Mouse (Mus musculus): ENCODE measurements around the gene Hoxa6.

Hoxa6 gene

DNA sequence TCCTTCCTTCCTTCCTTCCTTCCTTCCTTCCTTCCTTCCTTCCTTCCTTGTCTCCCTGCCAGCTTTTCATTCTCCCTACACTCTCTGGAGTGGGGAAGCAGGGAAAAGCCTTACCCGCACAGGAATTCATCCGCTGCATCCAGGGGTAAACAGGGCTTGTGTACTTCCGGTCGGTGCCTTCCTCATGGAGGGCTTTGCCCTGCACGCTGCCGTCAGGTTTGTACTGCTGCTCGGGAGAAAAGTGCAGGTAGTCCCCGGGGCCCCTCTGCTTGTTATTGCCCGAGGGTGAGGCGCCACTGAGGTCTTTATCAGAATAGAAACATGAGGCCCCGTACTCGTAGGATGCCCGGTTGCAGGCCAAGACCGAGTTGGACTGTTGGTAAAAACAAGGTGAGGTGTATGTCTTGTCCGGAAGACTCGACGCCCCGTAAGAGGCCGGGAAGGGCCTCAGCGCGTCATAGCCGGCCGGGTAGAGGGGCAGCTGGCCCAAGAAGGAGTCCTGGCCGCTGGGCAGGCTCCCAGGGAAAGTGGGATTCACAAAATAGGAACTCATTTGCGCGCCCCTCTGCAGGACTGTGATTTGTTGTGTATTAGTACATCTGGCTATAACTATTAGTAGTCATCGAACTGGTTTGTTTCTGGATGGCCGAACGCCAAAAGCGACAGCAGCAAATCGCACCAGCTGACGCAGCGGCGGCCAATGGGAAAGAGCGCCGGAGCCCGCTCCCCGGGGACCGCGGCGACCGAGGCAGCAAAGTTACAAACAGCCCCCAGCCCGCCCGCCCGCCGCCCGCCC, at the start of gene Hoxa6:
Gene Hoxa6, minus strand, starts transcription at position 651 of the 796 bp plus-strand sequence.
- DNase-seq (ENCODE audit: low spot score in 2 of 2) = no peak

DNA sequence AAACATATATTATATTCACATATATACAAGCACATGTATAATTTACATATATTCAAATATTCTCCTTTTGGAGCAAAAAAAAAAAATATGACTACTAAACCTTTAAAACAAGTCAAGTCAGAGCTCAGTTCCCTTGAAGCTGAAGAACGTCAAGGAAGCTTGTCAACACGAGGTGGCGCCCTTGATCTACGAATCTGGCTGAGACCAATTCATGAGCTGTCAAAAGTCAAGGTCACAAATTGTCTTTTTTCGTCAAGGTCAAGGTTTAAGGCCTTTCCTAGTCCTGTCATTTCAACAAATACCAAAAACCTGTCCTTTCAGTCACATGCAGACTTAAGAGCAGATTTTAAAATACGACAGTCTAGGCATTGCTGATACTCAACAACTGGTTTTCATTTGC, 48.4 kb upstream of the Hoxa6 start:
- peak; percentile 65 to 84 for DNase-seq (ENCODE audit: low spot score in 2 of 2)

DNA sequence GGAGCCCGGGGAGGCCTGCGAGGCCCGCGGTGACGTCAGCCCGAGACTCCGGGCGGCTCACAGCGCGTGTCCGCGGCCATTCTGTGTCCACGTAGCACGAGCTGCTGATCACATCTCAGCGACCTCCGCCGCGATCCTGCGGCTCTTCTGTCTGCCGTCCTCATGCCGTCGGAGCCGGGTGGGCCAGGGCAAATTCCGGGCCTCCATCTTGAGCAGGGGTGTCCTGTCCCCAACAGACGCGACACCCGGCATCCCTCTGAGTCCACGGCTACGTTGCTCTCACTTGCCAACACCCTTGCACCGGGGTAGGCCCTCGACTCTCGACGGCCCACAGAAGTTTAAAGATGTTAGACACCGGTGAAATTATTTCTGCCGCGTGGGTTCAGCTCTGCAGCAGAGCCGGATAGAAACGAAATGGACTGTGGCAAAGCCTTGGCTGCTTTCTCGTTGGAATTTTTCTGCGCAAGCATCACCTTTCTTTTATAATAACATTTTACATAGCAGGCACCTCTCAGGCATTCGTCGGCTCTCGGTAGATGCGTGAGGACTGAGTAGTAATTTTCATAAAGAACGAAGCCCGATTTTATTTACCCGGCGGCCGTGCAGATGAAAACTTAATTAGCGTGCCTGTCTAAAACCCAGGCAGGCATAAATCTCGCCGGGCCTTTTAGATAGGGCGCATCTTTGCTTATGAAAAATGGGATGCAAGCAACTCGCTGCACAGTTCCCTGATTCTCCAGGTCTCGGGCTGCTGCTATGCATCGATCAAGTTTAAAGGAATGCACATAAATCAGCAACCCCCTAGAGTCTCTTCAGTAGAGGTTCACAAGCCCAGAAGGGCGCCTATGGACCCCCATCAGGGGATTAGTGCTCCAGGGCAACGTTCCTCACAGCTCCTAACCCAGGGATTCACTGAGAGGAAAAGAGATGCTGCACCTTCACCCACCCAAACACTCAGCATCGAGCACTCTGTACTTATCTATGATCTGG, 45.3 kb upstream of the Hoxa6 start:
- DNase-seq (ENCODE audit: low spot score in 2 of 2) = no peak

- DNase-seq (ENCODE audit: low spot score in 2 of 2) = no peak
Observed at GRCm38 (mm10) chr6:52252775-52253376, 44.4 kb upstream of the Hoxa6 start.

DNA sequence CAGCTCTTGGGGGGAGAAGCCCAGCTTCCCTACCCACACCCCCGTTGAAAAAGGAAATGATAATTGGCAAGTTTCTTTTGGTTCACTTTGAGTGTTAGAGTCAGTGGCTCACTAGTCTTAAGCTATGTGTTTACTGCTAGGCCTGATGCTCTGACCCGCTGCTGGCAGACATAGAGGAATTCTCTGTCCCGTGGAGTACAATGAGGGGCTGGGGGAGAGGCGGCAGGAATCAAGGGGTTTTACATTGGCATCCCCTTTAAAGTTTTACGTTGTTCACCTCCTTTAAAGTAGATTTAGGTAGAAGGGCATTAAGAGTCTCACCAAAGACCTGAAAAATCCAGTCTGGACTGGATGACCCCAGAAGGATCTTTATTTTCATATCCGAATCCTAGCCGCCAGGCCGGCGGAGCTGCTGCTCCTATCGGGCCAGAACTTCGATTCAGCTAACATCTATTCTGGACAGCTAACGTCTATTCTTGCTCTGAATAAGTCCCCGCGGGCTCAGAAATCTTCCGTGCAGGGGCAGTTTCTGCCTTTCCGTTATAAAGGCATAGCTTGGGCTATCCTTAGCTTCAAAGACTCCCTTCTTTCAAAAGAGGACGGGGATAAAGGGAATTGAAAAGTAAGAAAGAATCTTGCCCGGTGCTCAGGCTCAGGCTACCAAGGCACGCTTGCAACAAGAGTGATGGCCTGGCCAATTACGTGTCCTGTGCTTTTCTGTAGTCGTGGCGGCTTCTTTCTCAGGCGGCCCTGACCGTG, 43.7 kb upstream of the Hoxa6 start:
- DNase-seq (ENCODE audit: low spot score in 2 of 2) = no peak

DNA sequence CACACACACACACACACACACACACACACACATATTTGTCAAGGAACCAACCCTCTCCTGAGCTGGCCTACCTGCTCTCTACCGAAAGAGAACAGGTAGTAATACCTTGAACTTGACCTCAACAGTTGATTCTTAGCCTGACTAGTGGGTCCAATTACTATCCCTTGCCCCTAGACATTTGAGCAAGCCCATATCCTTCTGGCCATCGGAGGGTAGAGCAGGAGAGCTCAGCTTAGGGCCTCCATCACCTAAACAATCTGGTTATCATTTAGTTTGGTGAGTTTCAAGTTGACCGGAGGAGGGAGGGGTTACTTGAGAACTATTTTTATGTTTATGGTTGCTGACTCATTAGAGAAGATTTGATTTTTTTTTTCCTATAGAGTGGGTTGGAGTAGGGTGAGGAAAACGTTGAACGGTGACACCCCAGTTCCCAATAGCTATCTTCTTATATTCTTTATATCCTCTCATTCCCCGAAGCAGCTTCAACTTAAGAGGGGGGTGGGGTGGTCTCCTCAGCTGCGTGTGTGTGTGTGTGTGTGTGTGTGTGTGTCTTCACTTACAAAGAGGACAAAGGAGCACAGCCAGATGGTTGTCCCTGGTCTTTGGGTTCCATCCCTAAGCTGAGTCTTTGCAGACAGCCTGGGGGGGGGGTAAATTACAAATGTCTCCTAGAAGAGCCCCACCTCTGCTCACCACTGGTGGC, 42.8 kb upstream of the Hoxa6 start:
- peak in 1 of 2 experiments; percentile 14 for DNase-seq (ENCODE audit: low spot score in 2 of 2)

DNA sequence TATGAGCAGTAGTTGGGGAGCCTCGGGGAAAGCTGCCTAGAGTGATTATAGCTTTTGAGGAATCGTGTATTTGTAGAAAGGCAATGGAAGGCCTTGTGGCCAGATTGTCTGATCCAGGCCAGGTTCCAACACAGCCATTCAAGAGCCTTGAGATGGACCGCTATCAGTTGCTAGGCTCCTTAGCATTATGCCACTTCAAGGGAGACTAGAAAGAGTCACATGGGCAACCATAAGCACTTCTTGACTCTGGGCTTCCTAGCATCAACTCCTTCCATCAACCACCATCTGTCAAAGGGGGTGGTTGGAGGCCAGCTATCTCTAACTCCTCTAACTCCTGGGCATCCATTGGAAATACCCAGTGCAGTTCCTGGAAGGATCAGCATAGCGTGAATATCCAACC, 41.3 kb upstream of the Hoxa6 start:
- peak in 1 of 2 experiments; percentile 6 for DNase-seq (ENCODE audit: low spot score in 2 of 2)

DNA sequence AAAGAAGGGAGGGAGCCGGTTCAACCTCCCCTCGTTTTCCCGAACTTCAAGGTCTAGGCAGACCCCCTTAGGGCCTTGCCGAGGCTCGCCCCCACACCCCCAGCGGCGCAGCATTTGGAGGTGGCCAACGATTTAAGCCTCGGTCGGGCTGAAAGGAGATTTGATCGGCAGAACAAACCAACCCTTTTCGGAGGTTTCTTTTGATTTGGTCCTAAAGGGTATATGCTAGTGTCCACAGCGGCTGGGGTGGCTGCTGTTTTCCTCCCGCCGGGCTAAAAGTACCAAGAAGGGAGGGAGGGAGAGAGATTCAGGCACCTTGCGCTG, 40.9 kb upstream of the Hoxa6 start:
- DNase-seq (ENCODE audit: low spot score in 2 of 2) = peak in 1 of 2 experiments; percentile 16

DNA sequence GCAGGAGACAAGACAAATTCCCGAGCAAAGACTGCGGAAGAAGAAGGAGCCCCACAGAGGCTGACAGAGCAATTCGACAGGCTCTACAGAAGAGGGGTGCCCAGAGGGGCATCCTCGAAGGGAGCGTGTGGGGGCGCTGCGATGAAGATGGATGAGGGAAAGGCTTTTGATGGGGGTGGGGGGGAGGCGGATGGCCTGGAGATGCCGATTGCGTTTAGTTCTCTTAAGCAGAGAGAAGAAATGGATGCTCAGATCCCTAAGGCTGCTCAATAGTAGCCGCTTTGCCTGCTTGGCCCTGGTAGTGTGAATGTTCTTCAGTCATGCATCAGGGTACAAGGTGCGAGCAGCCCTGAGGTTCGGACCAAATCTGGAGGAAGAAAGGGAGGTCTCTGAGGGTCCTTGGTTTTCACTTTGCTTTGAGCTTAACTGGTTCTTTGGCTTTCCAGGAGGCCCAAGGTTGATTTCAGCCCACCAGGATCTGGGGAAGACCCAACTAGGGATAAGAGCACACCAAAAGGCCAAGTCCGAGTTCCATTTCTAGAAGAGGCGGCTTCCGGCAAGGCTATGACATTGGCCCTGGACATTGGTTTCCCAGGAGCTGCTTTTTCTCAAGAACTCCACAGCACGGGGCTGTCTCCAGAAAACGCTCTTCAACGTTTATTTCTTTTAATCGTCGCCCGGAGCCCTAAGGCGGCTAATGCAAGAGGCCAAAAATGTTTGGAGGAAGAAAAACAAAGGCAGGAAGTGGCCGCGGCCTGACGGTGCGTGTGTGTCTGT, 40.3 kb upstream of the Hoxa6 start:
- peak in 1 of 2 experiments; percentile 16 for DNase-seq (ENCODE audit: low spot score in 2 of 2)

DNA sequence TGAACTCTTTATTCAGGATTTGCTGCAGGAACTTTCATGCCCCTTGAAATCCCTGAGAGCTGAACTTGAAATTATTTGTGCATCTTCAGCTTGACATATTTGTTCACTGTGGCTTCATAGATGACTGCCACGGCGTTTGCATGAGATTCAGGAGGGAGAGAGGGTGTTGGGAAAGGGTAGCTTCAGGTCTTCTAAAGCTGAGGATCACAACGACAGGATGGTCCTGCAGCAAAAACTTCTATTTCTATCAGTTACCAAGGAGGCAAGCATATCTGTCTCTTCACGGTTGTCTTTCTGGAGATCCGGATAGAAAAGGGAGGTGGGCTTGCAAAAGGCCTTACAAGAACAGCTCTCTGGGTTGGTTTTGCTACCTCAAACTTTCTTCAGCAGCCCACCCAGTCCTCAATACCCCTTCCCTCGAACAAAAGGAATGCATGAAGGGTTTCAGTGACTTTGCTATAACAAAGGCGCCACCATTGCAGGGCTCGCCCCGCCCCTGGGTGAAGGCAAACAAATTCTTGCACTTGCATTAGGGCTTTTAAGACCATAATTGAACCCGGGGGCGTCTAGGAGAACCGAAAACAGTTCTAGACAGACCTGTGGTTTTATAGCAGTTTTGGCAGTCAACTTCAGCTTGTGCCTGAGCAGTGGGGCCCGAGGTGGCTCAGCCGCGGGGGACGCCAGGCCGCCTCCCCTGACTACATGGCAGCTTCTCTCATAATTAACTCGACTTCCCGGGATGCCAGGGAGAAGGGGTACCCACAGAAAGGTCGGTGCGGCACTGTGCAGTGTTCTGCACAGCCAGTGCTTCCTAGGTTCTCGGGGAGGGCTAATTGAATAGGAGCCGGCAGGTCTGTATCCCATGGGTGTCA, 39.5 kb upstream of the Hoxa6 start:
- DNase-seq (ENCODE audit: low spot score in 2 of 2) = peak in 1 of 2 experiments; percentile 13

DNA sequence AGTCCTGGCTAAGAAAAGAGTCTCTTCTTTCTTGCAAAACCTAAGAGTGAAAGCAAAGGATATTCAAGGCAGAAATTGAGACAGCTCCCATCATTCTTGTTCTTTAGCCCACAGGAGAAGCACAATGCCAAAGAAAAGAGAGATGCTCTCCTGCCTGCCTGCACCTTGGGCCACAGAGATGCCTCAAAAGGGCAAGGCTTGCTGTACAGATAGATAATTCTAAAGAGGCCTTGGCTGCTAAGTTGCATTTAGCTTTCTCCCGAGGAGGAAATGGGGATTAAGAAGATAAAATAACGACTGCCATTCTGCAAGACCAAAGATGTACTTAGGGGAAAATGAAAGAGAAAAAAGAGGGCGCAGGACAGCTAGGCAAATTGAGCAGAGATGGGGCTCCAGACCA, 38.4 kb upstream of the Hoxa6 start:
- no peak for DNase-seq (ENCODE audit: low spot score in 2 of 2)

DNA sequence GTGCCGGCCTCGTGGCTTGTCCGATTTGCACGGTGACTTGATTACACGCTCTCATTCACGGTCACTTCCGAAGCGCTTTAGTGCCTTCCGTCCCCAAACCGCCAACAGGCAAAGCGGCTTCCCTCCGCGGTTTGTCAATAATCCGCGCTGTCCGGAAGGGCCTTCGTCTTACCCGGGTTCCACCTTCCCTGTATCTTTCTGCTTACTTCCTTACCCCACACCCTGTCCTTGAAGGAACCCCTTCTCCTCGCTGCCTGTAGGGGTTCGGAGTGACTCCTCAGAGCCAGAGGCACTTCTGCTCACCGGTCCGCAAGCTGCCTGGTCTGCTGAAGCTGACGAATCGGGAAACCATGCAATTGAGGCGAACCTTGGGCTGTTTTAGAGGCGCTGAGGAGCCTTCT, 37.9 kb upstream of the Hoxa6 start:
- no peak for DNase-seq (ENCODE audit: low spot score in 2 of 2)

- DNase-seq (ENCODE audit: low spot score in 2 of 2) = no peak
Observed at GRCm38 (mm10) chr6:52245757-52246142, 37.2 kb upstream of the Hoxa6 start, which contains the start of gene Hoxa11. Gene Hoxa11, minus strand, starts transcription at chr6:52245810.

DNA sequence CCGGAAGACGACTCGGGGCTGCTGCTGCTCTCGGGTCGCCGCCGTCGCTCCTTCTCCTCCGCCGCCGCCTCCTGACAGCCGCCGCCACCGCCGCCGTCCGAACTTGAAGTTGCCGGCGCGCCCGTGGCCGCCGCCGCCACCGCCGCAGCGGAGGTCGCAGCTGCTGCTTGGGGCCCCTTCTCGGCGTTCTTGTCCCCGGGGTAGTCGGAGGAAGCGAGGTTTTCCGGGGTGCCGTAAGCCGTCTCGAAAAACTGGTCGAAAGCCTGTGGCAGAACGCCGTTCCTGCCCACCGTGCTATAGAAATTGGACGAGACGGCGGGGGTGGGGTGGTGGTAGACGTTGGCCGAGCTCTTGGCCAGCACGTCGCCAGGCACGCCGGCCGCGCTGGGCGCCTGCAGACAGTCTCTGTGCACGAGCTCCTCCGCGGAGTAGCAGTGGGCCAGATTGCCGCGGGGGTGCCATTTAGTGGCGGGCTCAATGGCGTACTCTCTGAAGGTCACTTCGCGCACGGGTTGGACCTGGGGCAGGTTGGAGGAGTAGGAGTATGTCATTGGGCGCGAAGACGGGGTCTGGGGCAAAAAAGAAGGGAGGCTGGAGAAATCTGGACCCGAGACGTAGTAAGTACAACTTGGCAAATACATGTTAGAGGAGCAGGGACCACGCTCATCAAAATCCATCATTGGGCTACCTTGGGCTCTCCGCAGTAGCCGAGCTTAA, 36.7 kb upstream of the Hoxa6 start:
- DNase-seq (ENCODE audit: low spot score in 2 of 2) = no peak

DNA sequence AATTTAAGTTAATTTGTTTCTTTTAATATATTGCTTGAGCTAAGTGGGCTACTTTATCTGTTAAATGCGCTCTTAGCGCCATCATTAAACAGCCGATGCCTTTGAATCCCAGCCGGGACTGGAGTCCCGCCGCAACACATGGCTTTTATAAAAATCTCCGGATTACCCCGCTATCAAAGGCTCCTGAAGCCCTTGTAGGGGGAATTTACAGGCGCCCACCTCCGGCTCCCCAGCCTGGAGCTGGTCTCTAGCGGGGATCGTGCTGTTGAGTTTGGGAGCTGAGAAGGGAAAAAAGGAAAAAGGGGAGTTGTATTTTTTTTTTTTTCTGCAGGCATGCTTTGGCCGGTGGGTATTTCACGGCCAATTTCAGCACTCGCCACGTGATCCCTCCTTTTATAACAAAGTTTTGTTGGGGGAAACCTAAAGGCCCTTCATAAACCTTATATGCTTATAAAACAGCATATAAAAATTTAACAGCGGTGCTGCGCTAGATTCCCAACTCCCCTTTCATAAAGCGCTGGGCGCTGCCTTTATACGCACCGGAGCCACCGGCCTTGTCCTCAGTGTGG, 36.0 kb upstream of the Hoxa6 start:
- no peak for DNase-seq (ENCODE audit: low spot score in 2 of 2)

DNA sequence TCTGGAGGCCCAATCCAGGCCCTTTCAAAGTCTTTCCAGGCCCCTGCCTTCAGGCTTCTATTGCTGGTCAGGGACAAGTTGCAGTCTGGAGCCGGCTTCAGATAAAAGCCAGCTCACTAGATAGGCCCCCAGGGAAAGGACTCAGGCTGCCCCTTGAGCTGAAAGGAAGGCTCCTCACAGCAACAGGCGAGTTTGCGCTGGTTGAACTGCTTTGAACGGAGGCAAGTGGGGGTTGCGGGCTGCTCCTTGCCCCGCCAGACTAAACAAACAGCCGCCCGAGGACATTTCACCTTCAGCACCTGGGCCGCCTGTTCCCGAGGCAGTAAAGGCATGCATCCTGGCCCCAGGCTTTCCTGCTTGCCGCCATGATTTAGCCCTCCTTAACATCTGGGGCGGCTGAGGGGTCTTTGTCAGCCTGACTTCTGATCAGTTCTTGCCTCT, 35.2 kb upstream of the Hoxa6 start:
- DNase-seq (ENCODE audit: low spot score in 2 of 2) = no peak

DNA sequence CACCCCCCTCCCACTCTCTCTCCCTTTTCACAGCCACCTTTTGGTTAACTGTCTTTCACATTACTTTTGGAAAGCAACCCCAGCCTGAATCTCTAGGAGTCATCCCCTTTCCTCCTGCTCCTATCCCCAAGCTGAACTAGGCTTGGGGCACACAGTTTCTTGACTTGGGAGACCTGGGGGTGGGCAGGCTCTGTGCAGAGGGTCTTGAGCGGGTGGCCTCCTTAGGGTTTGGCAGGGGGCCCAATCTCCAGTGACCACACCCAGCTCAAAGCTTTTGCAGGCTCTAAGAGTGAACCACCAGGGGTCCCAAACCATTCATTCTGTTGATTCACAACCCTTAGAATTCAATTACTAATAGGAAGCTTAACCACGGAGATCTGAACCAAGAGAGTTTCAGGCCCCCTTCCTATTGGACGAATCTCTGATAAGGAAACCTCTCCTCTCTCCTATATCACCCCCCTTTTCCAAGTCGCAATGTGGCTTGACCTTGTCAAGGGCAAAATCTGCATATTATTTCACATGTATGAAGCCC, 34.3 kb upstream of the Hoxa6 start:
- no peak for DNase-seq (ENCODE audit: low spot score in 2 of 2)
